Mouse (Mus musculus): Measurements from ENCODE around the gene Zfp809. TPM values are rescaled to one million over a fixed set of nuclear protein-coding genes. Genes with fewer than 3 reads are reported as not detected.

Zfp809 gene
- polyA plus RNA-seq, 1 experiment from 2014 or later: 20.0 TPM

GRCm38 (mm10) chr9:22259184-22260091 lies 33.9 kb downstream of the Zfp809 start, which contains the start of gene Zfp599:
Gene Zfp599, minus strand, starts transcription at chr9:22259895.
- no peaks in the 10 kb centered on the region for H3K4me1 ChIP-seq (ENCODE audit: insufficient read depth, low read depth, low read length)
- peak within 1 kb of the TSS; percentile 55 for H3K9ac ChIP-seq (replicated peaks; ENCODE audit: low read depth)
- no peaks in the 10 kb centered on the region for H3K9me3 ChIP-seq (ENCODE audit: low read length)
- H3K36me3 ChIP-seq (ENCODE audit: insufficient read depth, low read length): no peaks in the 10 kb centered on the region
- H3K27ac ChIP-seq (ENCODE audit: low read length): no peak within 1 kb of the TSS
- DNase-seq (ENCODE audit: low spot score) (peak; percentile 83), ATAC-seq (peak; percentile 96)
- TF ChIP-seq CTCF (IDR thresholded peaks at IDR 0.05) (no peak), EP300 (IDR thresholded peaks at IDR 0.05) (no peak)
- WGBS: under 1% methylated on average over 35 of the region's 35 CpGs
- H3K27me3 ChIP-seq (replicated peaks; ENCODE audit: insufficient read depth, low read length): no peaks in the 10 kb centered on the region
- H3K4me2 ChIP-seq (replicated peaks; ENCODE audit: low read depth, low read length): peak within 1 kb of the TSS; percentile 89
- H3K4me3 ChIP-seq (ENCODE audit: low read depth, low read length): peak within 1 kb of the TSS; percentile 50

GRCm38 (mm10) chr9:22260092-22260422 lies 34.5 kb downstream of the Zfp809 start:
- no peak for ATAC-seq
- WGBS: 35% methylated on average over 3 of the region's 3 CpGs
- Histone ChIP-seq H3K4me1 (ENCODE audit: insufficient read depth, low read depth, low read length) (no peaks in the 10 kb centered on the region), H3K9ac (replicated peaks; ENCODE audit: low read depth) (peak overlapping the region; percentile 55), H3K9me3 (ENCODE audit: low read length) (no peaks in the 10 kb centered on the region), H3K4me2 (replicated peaks; ENCODE audit: low read depth, low read length) (peak overlapping the region; percentile 89), H3K36me3 (ENCODE audit: insufficient read depth, low read length) (no peaks in the 10 kb centered on the region), H3K4me3 (ENCODE audit: low read depth, low read length) (peak overlapping the region; percentile 50; the same call in 1 of the 2 replicates), H3K27ac (ENCODE audit: low read length) (no peak overlapping the region), H3K27me3 (replicated peaks; ENCODE audit: insufficient read depth, low read length) (no peaks in the 10 kb centered on the region)
- no peak for TF ChIP-seq EP300 (IDR thresholded peaks at IDR 0.05)
- DNase-seq (ENCODE audit: low spot score): no peak

GRCm38 (mm10) chr9:22261594-22261993 lies 36.1 kb downstream of the Zfp809 start:
- DNase-seq (ENCODE audit: low spot score): no peak
- whole genome bisulfite sequencing: 42% methylated on average over 1 of the region's 1 CpGs
- H3K36me3 ChIP-seq (ENCODE audit: insufficient read depth, low read length): no peaks in the 10 kb centered on the region
- H3K27ac ChIP-seq (ENCODE audit: low read length): no peak overlapping the region
- no peak for ATAC-seq
- H3K9me3 ChIP-seq (ENCODE audit: low read length): no peaks in the 10 kb centered on the region
- no peaks in the 10 kb centered on the region for H3K27me3 ChIP-seq (replicated peaks; ENCODE audit: insufficient read depth, low read length)
- H3K9ac ChIP-seq (replicated peaks; ENCODE audit: low read depth): no peak overlapping the region
- TF ChIP-seq EP300 (IDR thresholded peaks at IDR 0.05): no peak
- TF ChIP-seq CTCF (IDR thresholded peaks at IDR 0.05): no peak
- H3K4me1 ChIP-seq (ENCODE audit: insufficient read depth, low read depth, low read length): no peaks in the 10 kb centered on the region
- no peak overlapping the region for H3K4me3 ChIP-seq (ENCODE audit: low read depth, low read length)
- no peak overlapping the region for H3K4me2 ChIP-seq (replicated peaks; ENCODE audit: low read depth, low read length)

GRCm38 (mm10) chr9:22262611-22263010 lies 37.1 kb downstream of the Zfp809 start:
- TF ChIP-seq EP300 (IDR thresholded peaks at IDR 0.05) (no peak), CTCF (IDR thresholded peaks at IDR 0.05) (no peak)

DNA sequence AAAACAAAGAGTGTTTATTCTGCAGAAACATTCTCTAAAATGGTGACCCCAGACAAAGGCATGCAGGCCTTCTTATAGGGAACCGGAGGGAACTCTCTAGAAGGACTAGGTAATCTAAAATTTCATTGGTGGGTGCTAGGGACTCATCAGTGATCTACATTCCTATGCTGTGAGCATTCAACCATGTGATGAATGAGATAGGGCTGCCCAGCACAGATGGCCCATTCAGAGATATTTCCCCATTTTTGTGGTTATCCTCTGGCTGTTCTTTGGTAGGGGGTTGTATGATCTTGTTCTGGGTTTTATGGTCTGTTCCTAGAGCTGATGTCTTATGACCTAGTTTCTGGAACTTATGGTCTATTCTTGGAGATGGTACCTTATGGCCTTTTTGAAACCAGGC lies 43.4 kb downstream of the Zfp809 start:
- 87% methylated on average over 1 of the region's 1 CpGs for WGBS
- no peaks in the 10 kb centered on the region for H3K4me1 ChIP-seq (ENCODE audit: insufficient read depth, low read depth, low read length)
- ATAC-seq: no peak
- H3K4me2 ChIP-seq (replicated peaks; ENCODE audit: low read depth, low read length): no peak overlapping the region
- TF ChIP-seq EP300 (IDR thresholded peaks at IDR 0.05) (no peak), CTCF (IDR thresholded peaks at IDR 0.05) (no peak)
- no peaks in the 10 kb centered on the region for H3K27me3 ChIP-seq (replicated peaks; ENCODE audit: insufficient read depth, low read length)
- H3K9me3 ChIP-seq (ENCODE audit: low read length): peaks cover 3% of the 10 kb centered on the region; the same call in 1 of the 2 replicates
- no peak overlapping the region for H3K9ac ChIP-seq (replicated peaks; ENCODE audit: low read depth)
- no peak overlapping the region for H3K4me3 ChIP-seq (ENCODE audit: low read depth, low read length)
- no peak overlapping the region for H3K27ac ChIP-seq (ENCODE audit: low read length)
- no peaks in the 10 kb centered on the region for H3K36me3 ChIP-seq (ENCODE audit: insufficient read depth, low read length)
- no peak for DNase-seq (ENCODE audit: low spot score)

More at GRCm38 (mm10) chr9:22262611-22263010, 37.1 kb downstream of the Zfp809 start:
- DNase-seq (ENCODE audit: low spot score) (no peak), ATAC-seq (no peak)
- H3K27ac ChIP-seq (ENCODE audit: low read length): no peak overlapping the region
- no peak overlapping the region for H3K9ac ChIP-seq (replicated peaks; ENCODE audit: low read depth)
- no peaks in the 10 kb centered on the region for H3K36me3 ChIP-seq (ENCODE audit: insufficient read depth, low read length)
- 84% methylated on average over 10 of the region's 10 CpGs for WGBS
- H3K4me1 ChIP-seq (ENCODE audit: insufficient read depth, low read depth, low read length): no peaks in the 10 kb centered on the region
- no peak overlapping the region for H3K4me2 ChIP-seq (replicated peaks; ENCODE audit: low read depth, low read length)
- H3K4me3 ChIP-seq (ENCODE audit: low read depth, low read length): no peak overlapping the region
- no peaks in the 10 kb centered on the region for H3K27me3 ChIP-seq (replicated peaks; ENCODE audit: insufficient read depth, low read length)
- H3K9me3 ChIP-seq (ENCODE audit: low read length): peaks cover 3% of the 10 kb centered on the region; the same call in 1 of the 2 replicates

DNA sequence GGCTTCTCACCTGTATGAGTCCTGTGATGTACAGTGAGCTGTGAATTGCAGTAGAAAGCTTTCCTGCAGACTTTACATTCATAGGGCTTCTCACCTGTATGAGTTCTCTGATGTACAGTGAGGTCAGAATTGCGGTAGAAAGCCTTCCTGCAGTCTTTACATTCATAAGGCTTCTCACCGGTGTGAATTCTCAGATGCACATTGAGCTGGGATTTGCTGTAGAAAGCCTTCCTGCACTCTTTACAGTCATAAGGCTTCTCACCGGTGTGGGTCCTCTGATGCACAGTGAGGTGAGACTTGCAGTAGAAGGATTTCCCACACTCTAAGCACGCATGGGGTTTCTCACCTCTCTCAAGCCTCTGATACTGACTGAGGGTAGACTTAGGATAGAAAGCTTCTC lies 53.2 kb downstream of the Zfp809 start:
- WGBS: 94% methylated on average over 4 of the region's 4 CpGs
- Histone ChIP-seq H3K4me2 (replicated peaks; ENCODE audit: low read depth, low read length) (no peak overlapping the region), H3K9ac (replicated peaks; ENCODE audit: low read depth) (no peak overlapping the region), H3K27me3 (replicated peaks; ENCODE audit: insufficient read depth, low read length) (no peaks in the 10 kb centered on the region), H3K27ac (ENCODE audit: low read length) (no peak overlapping the region), H3K36me3 (ENCODE audit: insufficient read depth, low read length) (peaks cover 57% of the 10 kb centered on the region), H3K4me3 (ENCODE audit: low read depth, low read length) (no peak overlapping the region), H3K9me3 (ENCODE audit: low read length) (peaks cover 51% of the 10 kb centered on the region), H3K4me1 (ENCODE audit: insufficient read depth, low read depth, low read length) (no peaks in the 10 kb centered on the region)
- TF ChIP-seq CTCF (IDR thresholded peaks at IDR 0.05) (no peak), EP300 (IDR thresholded peaks at IDR 0.05) (no peak)
- ATAC-seq (no peak), DNase-seq (ENCODE audit: low spot score) (no peak)

Other genes with a start within 250 kb of the Zfp809 start
- gene Rgl3, start 236.3 kb upstream of the Zfp809 start, polyA plus RNA-seq (2015; fragmentation: Nextera tagmentation; extraction: Ambion mirVana): 6.0 and 6.4 TPM in 2 replicates
- 5.3 and 6.0 TPM in 2 replicates for gene Ccdc151, start 223.1 kb upstream of the Zfp809 start, polyA plus RNA-seq (2015; fragmentation: Nextera tagmentation; extraction: Ambion mirVana)
- 51.9 and 56.1 TPM in 2 replicates for gene Prkcsh, start 222.9 kb upstream of the Zfp809 start, polyA plus RNA-seq (2015; fragmentation: Nextera tagmentation; extraction: Ambion mirVana)
- 0.04 TPM in 1 of 2 replicates, not detected in the other for gene Elavl3, start 173.7 kb upstream of the Zfp809 start, polyA plus RNA-seq (2015; fragmentation: Nextera tagmentation; extraction: Ambion mirVana)
- gene Gm49318, start 154.5 kb upstream of the Zfp809 start, polyA plus RNA-seq (2015; fragmentation: Nextera tagmentation; extraction: Ambion mirVana): not detected in 2 replicates
- gene Zfp653, start 154.3 kb upstream of the Zfp809 start, polyA plus RNA-seq (2015; fragmentation: Nextera tagmentation; extraction: Ambion mirVana): 8.8 and 8.9 TPM in 2 replicates
- gene Ecsit, start 140.3 kb upstream of the Zfp809 start, polyA plus RNA-seq (2015; fragmentation: Nextera tagmentation; extraction: Ambion mirVana): 21.3 and 21.9 TPM in 2 replicates
- gene Cnn1, start 126.5 kb upstream of the Zfp809 start, polyA plus RNA-seq (2015; fragmentation: Nextera tagmentation; extraction: Ambion mirVana): 43.7 and 64.8 TPM in 2 replicates
- gene Elof1, start 108.5 kb upstream of the Zfp809 start, polyA plus RNA-seq (2015; fragmentation: Nextera tagmentation; extraction: Ambion mirVana): 188 and 191 TPM in 2 replicates
- 8.9 and 9.1 TPM in 2 replicates for gene Acp5, start 90.0 kb upstream of the Zfp809 start, polyA plus RNA-seq (2015; fragmentation: Nextera tagmentation; extraction: Ambion mirVana)
- gene Pigyl, start 68.9 kb upstream of the Zfp809 start, polyA plus RNA-seq (2015; fragmentation: Nextera tagmentation; extraction: Ambion mirVana): 100 and 112 TPM in 2 replicates
- 0.49 and 1.0 TPM in 2 replicates for gene Zfp872, start 37.6 kb upstream of the Zfp809 start, polyA plus RNA-seq (2015; fragmentation: Nextera tagmentation; extraction: Ambion mirVana)
- 0.84 and 0.97 TPM in 2 replicates for gene Zfp599, start 34.2 kb downstream of the Zfp809 start, polyA plus RNA-seq (2015; fragmentation: Nextera tagmentation; extraction: Ambion mirVana)
- gene Zfp810, start 81.9 kb downstream of the Zfp809 start, polyA plus RNA-seq (2015; fragmentation: Nextera tagmentation; extraction: Ambion mirVana): 13.6 and 15.3 TPM in 2 replicates
- gene Anln, start 163.5 kb downstream of the Zfp809 start, polyA plus RNA-seq (2015; fragmentation: Nextera tagmentation; extraction: Ambion mirVana): 2.8 and 4.2 TPM in 2 replicates
- 4.5 and 4.9 TPM in 2 replicates for gene 9530077C05Rik, start 185.8 kb downstream of the Zfp809 start, polyA plus RNA-seq (2015; fragmentation: Nextera tagmentation; extraction: Ambion mirVana)
- gene Gm17545, start 228.6 kb downstream of the Zfp809 start, polyA plus RNA-seq (2015; fragmentation: Nextera tagmentation; extraction: Ambion mirVana): not detected in 2 replicates
- 67.6 and 68.1 TPM in 2 replicates for gene Rp9, start 244.0 kb downstream of the Zfp809 start, polyA plus RNA-seq (2015; fragmentation: Nextera tagmentation; extraction: Ambion mirVana)

Data from lung, postnatal 0 days (tissue).